Mouse (Mus musculus): ENCODE measurements around the gene Tspo2. TPM values are rescaled to one million over a fixed set of nuclear protein-coding genes. Genes with fewer than 3 reads are reported as not detected.

The Tspo2 gene
- polyA plus RNA-seq (2014; fragmentation: Nextera tagmentation; extraction: Ambion mirVana) = 2.1 TPM in 2 replicates

- Histone ChIP-seq H3K9me3 (replicated peaks; ENCODE audit: control insufficient read depth, low read length) (no peaks in the 10 kb centered on the region), H3K27me3 (ENCODE audit: control insufficient read depth, insufficient read depth, low read length) (no peaks in the 10 kb centered on the region), H3K4me1 (ENCODE audit: control insufficient read depth, insufficient read depth, low read length) (no peaks in the 10 kb centered on the region), H3K27ac (ENCODE audit: low read depth, low read length) (no peak within 1 kb of the TSS), H3K9ac (ENCODE audit: low read depth, low read length) (no peak within 1 kb of the TSS), H3K36me3 (ENCODE audit: control insufficient read depth, insufficient read depth, low read length) (no peaks in the 10 kb centered on the region), H3K4me3 (ENCODE audit: low read depth, low read length) (no peak within 1 kb of the TSS), H3K4me2 (no peak within 1 kb of the TSS)
- 55% methylated on average over 7 of the region's 7 CpGs for WGBS (ENCODE audit: insufficient replicate concordance)
- no peak for ATAC-seq (replicated peaks; ENCODE audit: insufficient number of reproducible peaks, low FRiP score, low TSS enrichment)
Measured at GRCm38 (mm10) chr17:48451353-48451675, at the start of gene Tspo2. Gene Tspo2 (minus strand): TSS chr17:48451522.

- no peak for ATAC-seq (replicated peaks; ENCODE audit: insufficient number of reproducible peaks, low FRiP score, low TSS enrichment)
- H3K4me3 ChIP-seq (ENCODE audit: low read depth, low read length) = no peak overlapping the region
Measured at GRCm38 (mm10) chr17:48500846-48501445, 49.6 kb upstream of the Tspo2 start.

GRCm38 (mm10) chr17:48497986-48498385 is 46.7 kb upstream of the Tspo2 start:
- H3K4me1 ChIP-seq (ENCODE audit: control insufficient read depth, insufficient read depth, low read length) = no peaks in the 10 kb centered on the region
- no peak overlapping the region for H3K9ac ChIP-seq (ENCODE audit: low read depth, low read length)
- H3K36me3 ChIP-seq (ENCODE audit: control insufficient read depth, insufficient read depth, low read length) = no peaks in the 10 kb centered on the region
- WGBS (ENCODE audit: insufficient replicate concordance) = 63% methylated on average over 3 of the region's 3 CpGs
- no peak overlapping the region for H3K27ac ChIP-seq (ENCODE audit: low read depth, low read length)
- ATAC-seq (replicated peaks; ENCODE audit: insufficient number of reproducible peaks, low FRiP score, low TSS enrichment) = no peak
- H3K4me3 ChIP-seq (ENCODE audit: low read depth, low read length) = no peak overlapping the region
- no peak overlapping the region for H3K4me2 ChIP-seq
- H3K27me3 ChIP-seq (ENCODE audit: control insufficient read depth, insufficient read depth, low read length) = no peaks in the 10 kb centered on the region
- no peaks in the 10 kb centered on the region for H3K9me3 ChIP-seq (replicated peaks; ENCODE audit: control insufficient read depth, low read length)

More at GRCm38 (mm10) chr17:48500846-48501445, 49.6 kb upstream of the Tspo2 start:
- WGBS (ENCODE audit: insufficient replicate concordance) = 83% methylated on average over 7 of the region's 7 CpGs
- Histone ChIP-seq H3K36me3 (ENCODE audit: control insufficient read depth, insufficient read depth, low read length) (no peaks in the 10 kb centered on the region), H3K4me1 (ENCODE audit: control insufficient read depth, insufficient read depth, low read length) (peaks cover 7% of the 10 kb centered on the region), H3K27ac (ENCODE audit: low read depth, low read length) (no peak overlapping the region), H3K9ac (ENCODE audit: low read depth, low read length) (no peak overlapping the region), H3K9me3 (replicated peaks; ENCODE audit: control insufficient read depth, low read length) (no peaks in the 10 kb centered on the region), H3K27me3 (ENCODE audit: control insufficient read depth, insufficient read depth, low read length) (no peaks in the 10 kb centered on the region), H3K4me2 (no peak overlapping the region)

GRCm38 (mm10) chr17:48493986-48494385 is 42.7 kb upstream of the Tspo2 start:
- H3K27ac ChIP-seq (ENCODE audit: low read depth, low read length) = no peak overlapping the region
- no peaks in the 10 kb centered on the region for H3K9me3 ChIP-seq (replicated peaks; ENCODE audit: control insufficient read depth, low read length)
- no peak overlapping the region for H3K9ac ChIP-seq (ENCODE audit: low read depth, low read length)
- H3K4me1 ChIP-seq (ENCODE audit: control insufficient read depth, insufficient read depth, low read length) = no peaks in the 10 kb centered on the region
- no peak overlapping the region for H3K4me3 ChIP-seq (ENCODE audit: low read depth, low read length)
- no peaks in the 10 kb centered on the region for H3K27me3 ChIP-seq (ENCODE audit: control insufficient read depth, insufficient read depth, low read length)
- H3K4me2 ChIP-seq = no peak overlapping the region
- WGBS (ENCODE audit: insufficient replicate concordance) = 73% methylated on average over 8 of the region's 8 CpGs
- H3K36me3 ChIP-seq (ENCODE audit: control insufficient read depth, insufficient read depth, low read length) = no peaks in the 10 kb centered on the region
- no peak for ATAC-seq (replicated peaks; ENCODE audit: insufficient number of reproducible peaks, low FRiP score, low TSS enrichment)

- ATAC-seq (replicated peaks; ENCODE audit: insufficient number of reproducible peaks, low FRiP score, low TSS enrichment) = no peak
- 68% methylated on average over 7 of the region's 7 CpGs for WGBS (ENCODE audit: insufficient replicate concordance)
- H3K4me3 ChIP-seq (ENCODE audit: low read depth, low read length) = no peak overlapping the region
Measured at GRCm38 (mm10) chr17:48493582-48493981, 42.3 kb upstream of the Tspo2 start.

GRCm38 (mm10) chr17:48492621-48493020 is 41.3 kb upstream of the Tspo2 start:
- 85% methylated on average over 8 of the region's 8 CpGs for whole genome bisulfite sequencing (ENCODE audit: insufficient replicate concordance)
- no peak for ATAC-seq (replicated peaks; ENCODE audit: insufficient number of reproducible peaks, low FRiP score, low TSS enrichment)

More at GRCm38 (mm10) chr17:48493582-48493981, 42.3 kb upstream of the Tspo2 start:
- H3K9me3 ChIP-seq (replicated peaks; ENCODE audit: control insufficient read depth, low read length) = no peaks in the 10 kb centered on the region
- H3K27me3 ChIP-seq (ENCODE audit: control insufficient read depth, insufficient read depth, low read length) = no peaks in the 10 kb centered on the region
- H3K27ac ChIP-seq (ENCODE audit: low read depth, low read length) = no peak overlapping the region
- H3K4me2 ChIP-seq = no peak overlapping the region
- H3K9ac ChIP-seq (ENCODE audit: low read depth, low read length) = no peak overlapping the region
- no peaks in the 10 kb centered on the region for H3K36me3 ChIP-seq (ENCODE audit: control insufficient read depth, insufficient read depth, low read length)
- no peaks in the 10 kb centered on the region for H3K4me1 ChIP-seq (ENCODE audit: control insufficient read depth, insufficient read depth, low read length)

GRCm38 (mm10) chr17:48489466-48489865 is 38.1 kb upstream of the Tspo2 start:
- no peak overlapping the region for H3K4me2 ChIP-seq
- H3K27ac ChIP-seq (ENCODE audit: low read depth, low read length) = no peak overlapping the region
- no peak overlapping the region for H3K4me3 ChIP-seq (ENCODE audit: low read depth, low read length)
- no peak overlapping the region for H3K9ac ChIP-seq (ENCODE audit: low read depth, low read length)
- 81% methylated on average over 3 of the region's 3 CpGs for WGBS (ENCODE audit: insufficient replicate concordance)
- H3K9me3 ChIP-seq (replicated peaks; ENCODE audit: control insufficient read depth, low read length) = no peaks in the 10 kb centered on the region
- no peaks in the 10 kb centered on the region for H3K4me1 ChIP-seq (ENCODE audit: control insufficient read depth, insufficient read depth, low read length)
- no peaks in the 10 kb centered on the region for H3K27me3 ChIP-seq (ENCODE audit: control insufficient read depth, insufficient read depth, low read length)
- H3K36me3 ChIP-seq (ENCODE audit: control insufficient read depth, insufficient read depth, low read length) = no peaks in the 10 kb centered on the region
- no peak for ATAC-seq (replicated peaks; ENCODE audit: insufficient number of reproducible peaks, low FRiP score, low TSS enrichment)

More at GRCm38 (mm10) chr17:48492621-48493020, 41.3 kb upstream of the Tspo2 start:
- Histone ChIP-seq H3K27me3 (ENCODE audit: control insufficient read depth, insufficient read depth, low read length) (no peaks in the 10 kb centered on the region), H3K36me3 (ENCODE audit: control insufficient read depth, insufficient read depth, low read length) (no peaks in the 10 kb centered on the region), H3K9ac (ENCODE audit: low read depth, low read length) (no peak overlapping the region), H3K9me3 (replicated peaks; ENCODE audit: control insufficient read depth, low read length) (no peaks in the 10 kb centered on the region), H3K4me1 (ENCODE audit: control insufficient read depth, insufficient read depth, low read length) (no peaks in the 10 kb centered on the region), H3K4me3 (ENCODE audit: low read depth, low read length) (no peak overlapping the region), H3K4me2 (no peak overlapping the region), H3K27ac (ENCODE audit: low read depth, low read length) (no peak overlapping the region)

GRCm38 (mm10) chr17:48484191-48484590 is 32.9 kb upstream of the Tspo2 start:
- no peak for ATAC-seq (replicated peaks; ENCODE audit: insufficient number of reproducible peaks, low FRiP score, low TSS enrichment)
- Histone ChIP-seq H3K4me1 (ENCODE audit: control insufficient read depth, insufficient read depth, low read length) (no peaks in the 10 kb centered on the region), H3K4me2 (no peak overlapping the region), H3K27me3 (ENCODE audit: control insufficient read depth, insufficient read depth, low read length) (no peaks in the 10 kb centered on the region), H3K36me3 (ENCODE audit: control insufficient read depth, insufficient read depth, low read length) (no peaks in the 10 kb centered on the region), H3K27ac (ENCODE audit: low read depth, low read length) (no peak overlapping the region), H3K9ac (ENCODE audit: low read depth, low read length) (no peak overlapping the region), H3K9me3 (replicated peaks; ENCODE audit: control insufficient read depth, low read length) (no peaks in the 10 kb centered on the region), H3K4me3 (ENCODE audit: low read depth, low read length) (no peak overlapping the region)
- 80% methylated on average over 5 of the region's 5 CpGs for WGBS (ENCODE audit: insufficient replicate concordance)

GRCm38 (mm10) chr17:48483764-48484163 is 32.4 kb upstream of the Tspo2 start:
- no peak for ATAC-seq (replicated peaks; ENCODE audit: insufficient number of reproducible peaks, low FRiP score, low TSS enrichment)
- 76% methylated on average over 5 of the region's 5 CpGs for WGBS (ENCODE audit: insufficient replicate concordance)
- Histone ChIP-seq H3K4me3 (ENCODE audit: low read depth, low read length) (no peak overlapping the region), H3K4me2 (no peak overlapping the region), H3K27me3 (ENCODE audit: control insufficient read depth, insufficient read depth, low read length) (no peaks in the 10 kb centered on the region), H3K9me3 (replicated peaks; ENCODE audit: control insufficient read depth, low read length) (no peaks in the 10 kb centered on the region), H3K27ac (ENCODE audit: low read depth, low read length) (no peak overlapping the region), H3K9ac (ENCODE audit: low read depth, low read length) (no peak overlapping the region), H3K36me3 (ENCODE audit: control insufficient read depth, insufficient read depth, low read length) (no peaks in the 10 kb centered on the region), H3K4me1 (ENCODE audit: control insufficient read depth, insufficient read depth, low read length) (no peaks in the 10 kb centered on the region)
